Mouse (Mus musculus) thymus, postnatal 4 days (tissue): ENCODE results near the gene Crocc.

Experiments
- DNase-seq: peaks from one replicate; pipeline ENCODE4 v3.0.0; 2021

Crocc gene

GRCm38 (mm10) chr4:141017657-141018436 is 42.5 kb downstream of the Crocc start:
- DNase-seq: no peak

DNA sequence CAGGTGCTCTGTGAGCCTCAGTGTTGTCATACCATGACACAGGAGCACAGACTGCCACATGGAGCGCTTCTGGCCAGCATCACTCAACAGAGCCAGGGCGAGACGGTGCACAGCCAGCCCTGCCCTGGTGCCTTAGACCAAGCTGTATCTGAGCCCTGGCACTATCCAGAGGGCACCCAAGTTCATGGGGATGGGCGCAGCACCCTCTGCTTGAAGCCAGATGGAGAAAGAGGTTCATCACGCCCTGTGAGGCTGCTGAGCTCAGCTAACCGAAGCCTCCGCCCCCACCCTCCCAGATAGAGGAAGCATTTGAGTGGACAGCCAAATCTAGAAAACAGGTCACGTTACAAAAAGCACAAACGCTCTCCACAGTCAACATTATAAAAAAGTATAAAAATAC is 44.0 kb downstream of the Crocc start:
- DNase-seq: no peak

GRCm38 (mm10) chr4:141015356-141015755 is 45.0 kb downstream of the Crocc start:
- DNase-seq: no peak

DNA sequence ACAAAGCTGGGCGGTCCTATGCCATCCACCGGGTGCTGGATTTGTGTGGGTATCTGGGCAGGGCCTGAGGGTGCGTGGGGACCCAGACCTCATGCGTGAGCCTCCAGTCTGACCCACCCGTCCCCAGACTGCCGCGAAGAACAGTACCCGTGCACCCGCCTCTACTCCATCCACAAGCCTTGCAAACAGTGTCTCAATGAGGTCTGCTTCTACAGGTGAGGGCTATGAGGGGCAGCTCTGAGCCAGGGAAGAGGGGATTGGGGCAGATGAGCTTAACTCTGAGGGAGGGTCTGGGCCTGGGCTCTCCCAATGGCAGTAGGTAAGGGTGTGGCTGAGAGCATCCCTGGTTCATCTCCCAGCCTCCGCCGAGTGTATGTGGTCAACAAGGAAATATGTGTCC is 45.5 kb downstream of the Crocc start:
- DNase-seq: no peak

GRCm38 (mm10) chr4:141014114-141014513 is 46.2 kb downstream of the Crocc start:
- DNase-seq: no peak

DNA sequence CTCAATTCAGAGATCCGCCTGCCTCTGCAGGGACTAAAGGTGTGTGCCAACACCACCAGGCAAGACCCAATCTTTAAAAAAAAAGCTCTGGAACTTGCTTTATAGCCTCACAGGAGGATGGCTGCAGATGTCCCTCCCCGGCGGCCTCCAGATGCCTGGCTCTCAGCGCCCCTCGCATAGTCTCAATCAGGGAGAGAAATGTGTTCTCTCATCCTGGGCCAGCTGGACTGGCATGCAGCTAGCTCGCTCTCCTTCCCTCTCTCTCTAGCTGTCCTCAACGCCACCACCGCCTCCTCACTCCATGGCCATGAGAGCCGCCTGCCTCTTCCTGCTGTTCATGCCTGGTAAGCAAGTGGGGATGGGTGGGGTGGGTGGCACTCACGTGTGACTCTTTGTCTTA is 47.8 kb downstream of the Crocc start:
- DNase-seq: no peak

DNA sequence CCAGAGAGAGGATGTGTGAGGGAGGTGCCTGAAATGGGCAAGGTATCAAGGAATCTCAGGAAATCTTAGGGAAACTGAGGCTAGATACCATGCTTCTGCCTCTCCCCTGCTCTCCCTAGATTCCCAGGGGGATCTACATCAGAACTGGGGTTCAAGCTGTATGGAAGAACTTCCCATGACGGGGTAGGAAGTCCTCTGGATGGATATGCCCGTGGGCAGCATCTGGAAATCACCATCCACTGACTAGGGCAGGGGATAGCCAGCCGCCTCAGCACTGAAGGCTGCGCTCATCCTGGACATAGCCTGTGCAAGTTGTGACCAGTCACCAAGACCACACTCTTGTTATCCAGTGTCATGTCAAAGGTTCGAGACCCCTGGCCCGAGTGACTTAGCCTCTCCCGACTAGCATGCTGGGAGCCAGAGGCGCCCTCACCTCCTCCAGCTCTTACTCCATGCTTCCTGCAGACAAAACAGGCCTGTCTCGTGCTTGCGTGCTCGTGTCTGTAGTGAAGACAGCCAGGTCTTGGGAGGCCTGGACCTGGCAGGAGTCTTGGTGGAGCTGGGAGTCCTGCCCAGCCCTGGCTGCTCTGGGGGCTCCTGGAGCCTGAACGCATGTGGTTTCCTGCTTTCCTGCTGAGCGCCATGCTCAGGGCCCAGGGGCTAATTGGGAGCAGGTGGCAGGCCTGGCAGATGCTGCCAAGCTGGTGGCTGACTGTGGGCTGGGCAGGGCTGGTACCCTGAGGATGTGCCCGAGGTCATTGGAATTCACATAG is 48.6 kb downstream of the Crocc start:
- no peak for DNase-seq

GRCm38 (mm10) chr4:141010941-141011429 is 49.4 kb downstream of the Crocc start:
- no peak for DNase-seq

- peak; percentile 57 for DNase-seq
Measured at GRCm38 (mm10) chr4:141010526-141010925, 49.8 kb downstream of the Crocc start.

- DNase-seq: no peak
Measured at GRCm38 (mm10) chr4:141010118-141010517, 50.2 kb downstream of the Crocc start, which contains the start of gene Mfap2. Mfap2 (plus strand) TSS chr4:141010418.

DNA sequence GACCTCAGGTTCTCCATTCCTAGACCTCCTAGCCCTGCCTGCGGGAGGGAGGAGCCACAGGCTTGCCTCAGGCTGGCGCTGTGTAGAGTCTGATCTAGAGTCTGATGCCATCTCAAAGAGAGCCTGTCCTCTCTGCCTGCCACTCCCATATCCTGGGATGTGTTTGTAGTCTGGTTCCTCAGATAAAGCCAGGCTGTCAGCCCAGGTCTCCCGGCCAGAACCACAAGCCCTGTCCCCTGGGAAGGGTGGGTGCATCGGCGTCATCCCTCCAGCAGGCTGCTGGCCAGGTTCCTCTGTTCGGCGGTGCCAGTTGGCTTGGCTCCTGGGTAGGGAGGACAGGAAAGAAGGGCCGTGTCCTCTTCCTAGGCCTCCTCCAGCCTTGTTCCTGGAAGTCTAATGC is 52.3 kb downstream of the Crocc start:
- no peak for DNase-seq

DNA sequence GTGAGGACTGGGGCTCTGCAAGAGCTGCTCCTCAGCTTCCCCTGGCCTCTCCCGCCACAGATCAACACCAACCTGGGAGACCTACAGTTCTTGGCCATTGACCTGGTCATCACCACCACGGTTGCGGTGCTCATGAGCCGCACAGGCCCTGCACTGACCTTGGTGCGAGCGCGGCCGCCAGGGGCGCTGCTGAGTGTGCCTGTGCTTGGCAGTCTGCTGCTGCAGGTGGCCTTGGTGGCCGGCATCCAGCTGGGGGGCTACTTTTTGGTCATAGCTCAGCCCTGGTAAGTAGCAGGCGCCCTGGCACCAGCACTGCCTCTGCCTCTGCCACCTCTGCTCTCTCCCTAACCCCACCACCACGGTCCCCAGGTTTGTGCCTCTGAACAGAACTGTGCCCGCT is 54.4 kb downstream of the Crocc start:
- peak; percentile 36 for DNase-seq

- DNase-seq: no peak
Measured at GRCm38 (mm10) chr4:140996812-140997211, 63.5 kb downstream of the Crocc start.

DNA sequence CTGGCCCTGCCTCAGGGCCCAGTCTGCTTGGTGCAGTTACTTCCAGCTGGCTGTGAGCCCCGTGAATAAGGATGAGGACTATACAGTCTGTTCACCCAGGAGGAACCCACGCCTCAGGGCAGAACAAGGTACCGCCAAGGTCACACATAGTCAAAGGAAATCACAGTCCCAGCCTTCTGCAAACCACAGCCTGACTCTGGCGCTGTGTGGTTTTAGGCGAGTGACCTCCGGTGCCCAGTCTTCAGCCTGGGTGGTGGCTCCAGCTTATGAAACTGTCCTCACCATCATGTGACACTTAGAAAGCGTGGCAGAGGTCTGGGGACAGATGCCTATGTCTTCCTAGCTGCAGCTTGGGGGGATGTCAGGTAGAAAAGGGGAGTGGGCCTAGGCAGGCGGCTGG is 64.5 kb downstream of the Crocc start:
- DNase-seq: no peak

DNA sequence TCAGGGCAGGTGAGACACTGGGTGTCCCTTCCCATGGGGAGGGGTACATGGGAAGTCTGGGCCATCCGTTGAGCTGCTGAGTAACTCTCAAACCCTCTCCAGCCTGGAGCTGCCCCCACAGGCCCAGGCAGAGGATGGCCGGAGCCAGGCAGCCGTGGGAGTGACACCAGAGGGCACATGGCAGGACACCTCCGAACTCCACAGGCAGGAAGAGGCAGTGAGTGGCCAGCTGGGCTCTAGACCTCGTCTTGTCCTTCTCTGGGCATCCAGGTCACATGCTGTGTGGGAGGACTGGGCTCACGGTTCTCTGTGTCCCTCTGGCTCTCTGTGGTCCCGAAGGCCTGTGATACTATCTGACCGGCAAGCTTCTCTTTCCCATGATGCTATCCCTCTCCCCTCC is 66.5 kb downstream of the Crocc start:
- DNase-seq: no peak

DNA sequence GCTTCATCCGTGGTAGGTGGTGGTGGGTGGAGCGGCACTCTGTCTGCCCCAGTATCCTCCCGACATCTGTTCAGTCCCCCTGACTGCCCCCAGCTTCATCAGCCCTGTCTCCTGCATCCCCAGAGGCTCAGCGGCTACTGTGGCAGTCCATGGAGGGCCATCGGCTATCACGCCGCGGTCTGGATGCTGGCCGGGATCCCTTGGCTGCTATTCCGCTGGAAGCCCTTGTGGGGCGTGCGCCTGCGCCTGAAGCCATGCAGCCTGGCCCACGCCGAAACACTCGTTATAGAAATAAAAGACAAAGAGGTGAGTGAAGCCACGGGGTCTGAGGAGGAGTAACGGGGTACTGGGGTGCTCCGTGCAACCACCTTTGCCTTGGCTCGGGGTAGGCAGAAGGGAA is 68.1 kb downstream of the Crocc start:
- no peak for DNase-seq

GRCm38 (mm10) chr4:140989447-140989846 is 70.9 kb downstream of the Crocc start:
- no peak for DNase-seq

DNA sequence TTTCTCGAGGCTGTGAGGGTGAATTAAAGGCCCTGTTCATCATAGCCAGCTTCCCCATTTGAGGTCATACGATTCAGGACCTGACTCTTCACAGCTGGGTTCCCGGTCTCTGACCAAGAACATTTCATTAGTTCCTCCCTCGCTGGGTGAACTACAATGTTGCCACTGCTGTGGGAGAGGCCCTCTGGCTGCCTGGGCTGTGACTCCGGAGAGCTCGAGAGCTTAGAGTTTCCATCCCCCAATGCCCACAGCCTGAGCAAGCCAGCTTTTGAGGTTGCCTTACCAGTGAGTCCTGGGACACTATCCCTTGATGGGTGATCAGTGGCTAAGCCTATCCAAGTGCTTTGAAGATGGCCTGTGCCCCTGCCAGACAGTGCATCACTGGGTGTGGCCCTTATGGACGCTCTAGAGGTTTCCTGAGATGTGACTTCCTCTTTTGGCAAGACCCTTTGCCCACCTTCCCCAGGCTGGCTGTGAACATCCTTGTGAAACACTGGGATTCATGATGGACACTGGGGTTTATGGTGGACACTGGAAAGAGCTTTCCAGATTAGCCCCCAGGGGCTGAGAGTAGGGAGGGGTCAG is 71.6 kb downstream of the Crocc start:
- no peak for DNase-seq

GRCm38 (mm10) chr4:140987476-140987875 is 72.9 kb downstream of the Crocc start:
- DNase-seq: no peak

DNA sequence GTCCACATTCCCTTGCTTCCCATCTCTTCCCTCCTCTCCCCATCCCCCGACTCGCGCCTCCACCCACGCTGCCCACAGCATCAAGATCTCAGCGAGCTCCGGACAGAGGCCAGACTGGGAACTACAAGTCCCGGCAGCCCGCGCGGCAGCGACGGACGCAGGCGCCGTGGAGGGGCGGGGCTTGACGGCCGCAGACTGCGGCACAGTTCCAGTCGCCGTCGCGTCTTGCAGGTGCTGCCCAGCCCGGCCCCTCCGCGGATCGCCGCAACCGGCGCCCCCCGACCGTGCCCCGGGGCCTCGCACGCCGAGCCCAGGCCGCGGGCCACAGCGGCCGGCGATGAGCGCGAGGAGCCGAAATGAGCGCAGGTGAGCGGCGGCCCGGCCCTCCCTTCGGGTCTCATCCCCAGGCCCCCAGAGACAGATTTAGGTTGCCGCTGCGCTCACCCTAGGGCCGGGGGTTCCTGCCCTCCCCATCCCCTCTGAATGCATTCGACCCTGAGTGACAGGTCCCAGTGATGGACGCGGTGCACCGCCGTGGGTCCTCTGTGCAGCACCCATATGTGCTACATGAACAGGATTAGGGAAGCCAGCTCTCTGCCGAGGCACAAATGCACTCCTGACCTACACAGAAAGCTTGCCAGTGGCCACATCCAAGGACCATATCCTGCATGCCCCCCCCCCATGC is 73.5 kb downstream of the Crocc start, which contains the start of gene Atp13a2:
Gene Atp13a2 (plus strand): TSS at position 163 of the 685 bp plus-strand sequence.
- DNase-seq: peak; percentile 95

GRCm38 (mm10) chr4:140986024-140986710 is 74.2 kb downstream of the Crocc start:
- peak; percentile 36 for DNase-seq

DNA sequence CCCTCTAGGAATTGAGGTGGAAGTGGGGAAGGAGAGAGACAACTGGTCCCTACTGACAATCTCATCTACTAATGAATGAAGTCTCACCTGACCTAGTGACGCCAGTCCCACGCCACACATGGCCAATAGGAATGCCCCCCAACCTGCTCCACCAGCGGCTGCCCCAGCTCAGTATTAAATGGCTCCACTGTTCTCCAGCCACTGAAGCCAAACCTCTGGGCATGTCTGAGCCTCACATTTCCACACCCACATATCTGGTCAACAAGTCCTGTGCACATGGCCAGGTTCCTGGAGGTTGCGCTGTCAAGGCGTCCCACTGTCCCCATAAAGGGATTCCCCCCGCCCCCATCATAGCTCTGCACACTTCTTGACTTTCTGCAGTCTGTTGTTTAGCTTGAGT is 75.8 kb downstream of the Crocc start:
- DNase-seq: no peak
